Mouse (Mus musculus) E14TG2a.4 (cell line): ENCODE measurements around the gene Trim2.

Experiments
- CTCF ChIP-seq: conservative IDR thresholded peaks from 2 replicates; pipeline ENCODE4 v1.5.1; 2014; ENCODE audit warnings: low read length
- POU5F1 ChIP-seq: IDR thresholded peaks from 2 replicates; pipeline ENCODE4 v1.6.1; 2014; ENCODE audit warnings: low read length, borderline replicate concordance

DNA sequence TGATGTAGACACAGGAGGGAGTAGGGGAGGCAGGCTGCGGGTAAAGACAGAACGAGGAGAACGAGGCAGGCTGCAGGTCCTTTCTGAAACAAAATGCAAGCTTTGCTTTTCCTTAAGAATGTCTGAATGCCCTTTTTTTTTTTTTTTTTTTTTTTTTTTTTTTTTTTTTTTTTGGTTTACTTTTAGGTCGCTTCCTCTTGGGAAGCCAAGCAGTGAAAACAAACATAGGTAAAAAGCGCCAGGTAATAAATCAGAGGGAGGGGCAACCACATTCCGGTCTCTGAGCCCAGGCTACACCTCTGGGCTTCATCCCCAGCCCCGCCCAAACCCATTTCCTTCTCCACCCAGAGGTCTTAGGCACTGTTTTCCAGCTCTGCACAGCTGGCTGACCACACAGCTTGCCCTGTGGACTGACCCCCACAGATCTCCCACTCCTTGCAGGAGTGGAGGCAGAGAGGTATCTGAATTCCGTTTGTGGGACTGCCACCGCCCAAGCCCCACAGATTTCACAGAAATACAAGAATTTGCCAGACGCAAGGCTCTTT is 117.0 kb downstream of the Trim2 start:
- TF ChIP-seq POU5F1 (no peak), CTCF (no peak)
